Mouse (Mus musculus): ENCODE measurements around the gene Fam172a. TPM values are rescaled to one million over a fixed set of nuclear protein-coding genes. Genes with fewer than 3 reads are reported as not detected.

Gene Fam172a
- polyA plus RNA-seq, 1 experiment from 2014 or later: 15.6 TPM

DNA sequence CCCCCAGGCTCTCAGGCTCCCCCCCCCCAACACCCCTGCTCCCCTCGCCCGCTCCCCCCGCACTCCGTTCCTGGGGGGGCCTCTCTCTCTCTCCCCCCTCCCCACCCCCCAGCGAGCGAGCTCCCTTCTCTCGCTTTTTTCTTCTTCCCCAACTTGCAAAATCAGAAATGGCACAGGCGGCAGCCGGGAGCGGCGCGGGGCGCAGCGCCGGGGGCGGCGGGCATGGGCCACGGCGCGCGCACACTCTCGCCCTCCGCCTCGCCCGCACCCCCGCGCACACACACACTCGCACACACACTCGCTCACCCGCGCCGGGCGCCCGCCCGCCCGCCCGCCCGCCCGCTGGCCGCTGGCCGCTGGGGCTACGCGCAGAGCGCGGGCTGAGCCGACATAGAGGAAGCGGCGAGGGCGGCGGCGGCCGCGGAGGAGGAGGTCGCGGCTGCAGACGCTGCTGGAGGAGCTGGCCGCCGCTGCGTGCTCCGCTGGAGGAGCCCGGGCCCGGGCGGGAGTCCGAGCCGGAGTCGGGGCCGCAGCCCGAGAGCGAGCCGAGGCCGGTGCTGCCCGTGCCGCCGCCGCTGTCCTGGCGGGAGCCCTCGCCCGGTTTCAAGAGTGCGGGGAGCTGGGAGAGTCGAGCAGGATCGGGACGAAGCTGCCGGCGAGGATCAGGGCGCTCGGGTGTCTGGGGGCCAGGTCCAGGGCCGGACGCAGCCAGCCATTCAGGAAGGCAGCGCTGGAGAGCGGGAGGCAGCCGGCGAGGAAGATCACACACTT is 497.2 kb downstream of the Fam172a start:
- no peak for ATAC-seq
- 2% methylated on average over 56 of the region's 92 CpGs for WGBS (ENCODE audit: insufficient replicate concordance)
- no peaks in the 10 kb centered on the region for H3K36me3 ChIP-seq
- H3K9ac ChIP-seq: peak overlapping the region; percentile 64
- peaks cover 10% of the 10 kb centered on the region for H3K4me1 ChIP-seq
- peaks cover 96% of the 10 kb centered on the region for H3K27me3 ChIP-seq (replicated peaks)
- H3K9me3 ChIP-seq (replicated peaks): no peaks in the 10 kb centered on the region
- H3K4me3 ChIP-seq: peak overlapping the region; percentile 59
- peak overlapping the region; percentile 78 for H3K27ac ChIP-seq
- peak overlapping the region; percentile 71 for H3K4me2 ChIP-seq

DNA sequence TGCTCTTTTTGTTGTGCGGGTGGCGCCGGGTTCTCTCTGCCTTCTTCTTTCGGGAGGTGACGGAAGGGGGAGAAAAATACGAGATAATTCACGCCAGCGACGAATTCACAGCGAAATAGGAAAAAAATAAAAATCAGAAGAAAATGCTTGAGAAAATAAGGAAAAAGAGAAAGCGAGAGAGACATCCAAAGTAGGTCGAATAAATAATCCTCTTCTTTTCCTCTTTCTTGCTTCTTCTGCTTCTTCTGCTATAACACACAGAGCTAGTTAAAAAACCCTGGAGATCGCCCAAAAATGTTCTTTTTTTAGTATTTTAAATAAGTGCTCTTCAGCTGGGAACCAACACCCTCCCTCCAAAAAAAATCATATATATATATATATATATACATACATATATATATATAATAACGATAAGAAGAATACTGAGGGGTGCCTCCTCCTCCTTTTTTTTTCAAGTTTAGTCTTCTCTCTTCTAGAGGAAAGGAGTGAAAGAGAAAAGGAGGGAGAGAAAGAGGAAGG is 497.9 kb downstream of the Fam172a start, which contains the start of gene Nr2f1:
Gene Nr2f1 (minus strand): TSS at position 116 of the 519 bp plus-strand sequence.
- Histone ChIP-seq H3K9ac (peak within 1 kb of the TSS; percentile 64), H3K27ac (peak within 1 kb of the TSS; percentile 78), H3K4me1 (peaks cover 10% of the 10 kb centered on the region), H3K4me3 (peak within 1 kb of the TSS; percentile 59), H3K9me3 (replicated peaks) (no peaks in the 10 kb centered on the region), H3K4me2 (peak within 1 kb of the TSS; percentile 71), H3K27me3 (replicated peaks) (peaks cover 96% of the 10 kb centered on the region), H3K36me3 (no peaks in the 10 kb centered on the region)
- no peak for ATAC-seq
- WGBS (ENCODE audit: insufficient replicate concordance): under 1% methylated on average over 14 of the region's 14 CpGs

DNA sequence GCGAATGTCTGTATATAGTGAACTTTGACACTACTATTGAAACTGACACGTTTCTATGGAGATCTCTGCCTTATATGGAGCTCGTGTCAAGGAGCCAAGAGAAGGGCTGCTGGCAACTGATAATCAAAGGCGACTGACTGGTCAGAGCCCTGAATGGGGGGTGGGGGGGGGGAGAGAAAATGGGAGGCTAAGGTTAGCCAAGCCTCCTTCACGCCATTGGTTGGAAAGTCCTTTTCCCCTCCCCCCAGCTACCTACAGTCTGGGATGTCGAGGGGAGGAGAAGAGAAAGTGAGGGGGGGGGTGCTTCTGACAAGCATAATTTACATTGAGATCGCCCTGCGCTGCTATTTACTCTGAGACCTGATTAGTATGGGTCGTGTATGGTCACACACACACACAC is 498.6 kb downstream of the Fam172a start:
- Histone ChIP-seq H3K9me3 (replicated peaks) (no peaks in the 10 kb centered on the region), H3K36me3 (no peaks in the 10 kb centered on the region), H3K9ac (no peak overlapping the region), H3K27ac (no peak overlapping the region), H3K4me1 (peaks cover 10% of the 10 kb centered on the region), H3K4me2 (peak overlapping the region; percentile 40), H3K4me3 (peak overlapping the region; percentile 11; the same call in 1 of the 2 replicates), H3K27me3 (replicated peaks) (peaks cover 95% of the 10 kb centered on the region)
- 0% methylated on average over 8 of the region's 9 CpGs for WGBS (ENCODE audit: insufficient replicate concordance)
- peak; percentile 42; the same call in 1 of the 2 replicates for ATAC-seq

DNA sequence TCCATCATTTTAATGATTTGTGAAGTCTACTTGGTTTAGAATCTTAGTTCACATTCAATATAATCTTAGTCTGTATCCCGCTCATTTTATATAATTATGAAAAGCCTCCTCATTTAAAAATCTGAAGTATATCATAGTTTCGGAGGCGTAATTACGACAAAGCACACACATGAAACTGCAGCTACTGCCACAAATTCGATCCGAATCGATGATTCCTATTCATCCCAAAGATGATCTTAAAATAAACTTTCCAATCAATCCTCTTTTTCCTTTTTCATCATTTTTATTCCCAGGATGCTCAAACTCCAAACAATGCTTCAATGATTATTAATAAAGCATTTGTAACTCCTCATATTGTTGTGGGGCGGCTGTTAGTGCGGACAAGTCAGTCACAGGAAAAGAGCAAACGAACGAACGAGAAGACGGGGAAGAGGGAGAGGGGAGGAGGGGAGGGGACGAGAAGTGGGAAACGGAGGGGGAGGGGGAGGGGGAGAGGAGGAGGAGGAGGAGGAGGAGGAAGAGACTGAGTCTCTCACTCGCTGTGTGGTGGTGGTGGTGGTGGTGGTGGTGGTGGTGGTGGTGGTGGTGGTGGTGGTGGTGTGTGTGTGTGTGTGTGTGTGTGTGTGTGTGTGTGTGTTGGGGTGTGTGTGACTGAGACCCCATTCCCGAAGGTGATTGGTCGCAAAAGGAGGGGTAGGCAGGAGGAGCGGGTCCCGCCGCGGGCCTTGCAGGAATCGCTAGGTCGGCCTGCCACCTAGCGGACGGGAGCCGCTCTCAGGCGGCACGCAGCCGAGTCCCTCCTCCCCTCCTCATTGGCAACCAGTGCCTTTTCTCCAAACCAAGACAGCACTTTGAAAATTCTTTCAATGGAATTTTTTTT is 499.4 kb downstream of the Fam172a start:
- ATAC-seq: peak; percentile 45
- 3% methylated on average over 28 of the region's 30 CpGs for WGBS (ENCODE audit: insufficient replicate concordance)
- H3K27me3 ChIP-seq (replicated peaks): peaks cover 91% of the 10 kb centered on the region
- peak overlapping the region; percentile 56 for H3K4me2 ChIP-seq
- peaks cover 10% of the 10 kb centered on the region for H3K4me1 ChIP-seq
- no peaks in the 10 kb centered on the region for H3K9me3 ChIP-seq (replicated peaks)
- no peak overlapping the region for H3K9ac ChIP-seq
- no peak overlapping the region for H3K27ac ChIP-seq
- peak overlapping the region; percentile 29 for H3K4me3 ChIP-seq
- H3K36me3 ChIP-seq: no peaks in the 10 kb centered on the region

DNA sequence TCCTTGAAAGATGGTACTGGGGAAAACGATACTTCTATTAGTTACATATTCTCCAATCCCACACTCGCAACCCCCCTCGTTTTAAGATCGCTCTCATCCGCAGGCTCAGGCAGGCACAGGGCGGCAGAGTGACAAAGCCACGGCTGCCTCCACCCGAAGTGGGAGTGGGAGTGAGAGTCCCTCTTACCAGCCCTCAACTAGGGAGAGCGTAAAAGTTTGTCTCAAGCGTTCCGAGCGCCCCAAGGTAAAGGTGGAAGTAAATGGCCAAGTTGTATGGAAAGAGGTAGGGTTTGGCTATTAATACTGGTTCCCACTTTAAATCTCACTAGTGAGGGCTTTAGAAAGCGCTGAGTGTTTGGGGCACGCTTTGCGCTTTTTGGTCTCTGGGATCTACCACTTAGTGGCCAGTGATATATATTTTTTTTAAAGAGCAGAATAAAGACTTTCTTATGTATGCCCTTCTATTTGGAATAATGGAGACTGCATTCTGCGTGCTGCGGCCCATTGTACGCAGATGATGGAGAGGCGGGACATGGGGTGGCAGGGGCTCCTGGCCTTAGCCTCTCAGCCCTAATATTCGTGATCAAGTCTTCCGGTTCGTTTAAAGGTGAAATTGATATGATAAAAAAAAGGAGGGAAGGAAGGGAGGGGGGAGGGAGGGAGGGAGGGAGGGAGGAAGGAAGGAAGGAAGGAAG is 500.2 kb downstream of the Fam172a start:
- Histone ChIP-seq H3K27ac (no peak overlapping the region), H3K27me3 (replicated peaks) (peaks cover 90% of the 10 kb centered on the region), H3K36me3 (no peaks in the 10 kb centered on the region), H3K9ac (no peak overlapping the region), H3K4me3 (peak overlapping the region; percentile 42; the same call in 1 of the 2 replicates), H3K9me3 (replicated peaks) (no peaks in the 10 kb centered on the region), H3K4me2 (peak overlapping the region; percentile 56), H3K4me1 (peaks cover 10% of the 10 kb centered on the region)
- ATAC-seq: no peak
- WGBS (ENCODE audit: insufficient replicate concordance): 4% methylated on average over 22 of the region's 22 CpGs

DNA sequence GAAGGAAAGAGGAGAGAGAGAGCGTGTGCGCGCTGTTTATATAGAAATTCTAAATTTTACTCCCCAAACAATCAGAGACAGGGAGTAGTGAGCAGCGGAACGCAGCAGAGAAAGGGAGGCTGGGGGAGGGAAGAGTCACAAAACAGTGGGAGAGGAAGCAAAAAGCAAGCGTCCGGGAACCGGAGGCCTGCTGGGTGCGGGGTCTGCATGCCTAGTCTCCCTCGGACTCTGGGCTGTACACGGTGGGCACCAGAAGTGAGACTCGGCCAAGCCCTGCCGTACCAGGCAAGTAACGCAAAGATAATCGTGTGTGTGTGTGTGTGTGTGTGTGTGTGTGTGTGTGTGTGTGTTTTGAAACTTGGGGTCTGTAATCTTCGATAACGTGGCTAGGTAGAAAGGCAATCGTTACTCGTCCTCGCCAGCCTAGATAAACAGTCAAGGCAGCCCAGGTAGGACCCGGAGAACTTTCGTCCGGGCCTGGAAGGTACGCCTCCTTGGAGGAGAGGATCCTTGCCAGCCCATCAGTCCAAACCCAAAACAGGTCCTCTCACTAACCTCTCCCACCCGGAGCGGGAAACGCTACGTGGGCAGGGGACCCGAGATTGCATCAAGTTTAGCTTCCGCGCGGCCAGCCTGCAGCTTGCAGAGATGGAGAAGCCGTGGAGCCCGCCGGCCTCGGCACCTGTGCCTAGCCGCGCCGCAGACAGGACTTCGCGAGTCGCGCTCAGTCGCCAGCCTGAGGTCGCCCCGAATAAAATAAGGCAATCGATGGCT is 500.9 kb downstream of the Fam172a start:
- 0 out of 2 replicates have a peak, but pooled peaks have one; percentile 13 for ATAC-seq
- 3% methylated on average over 47 of the region's 47 CpGs for WGBS (ENCODE audit: insufficient replicate concordance)
- Histone ChIP-seq H3K4me2 (peak overlapping the region; percentile 56), H3K4me1 (peaks cover 10% of the 10 kb centered on the region), H3K36me3 (no peaks in the 10 kb centered on the region), H3K9ac (peak overlapping the region; percentile 45), H3K9me3 (replicated peaks) (no peaks in the 10 kb centered on the region), H3K27ac (peak overlapping the region; percentile 54), H3K4me3 (peak overlapping the region; percentile 42), H3K27me3 (replicated peaks) (peaks cover 88% of the 10 kb centered on the region)

DNA sequence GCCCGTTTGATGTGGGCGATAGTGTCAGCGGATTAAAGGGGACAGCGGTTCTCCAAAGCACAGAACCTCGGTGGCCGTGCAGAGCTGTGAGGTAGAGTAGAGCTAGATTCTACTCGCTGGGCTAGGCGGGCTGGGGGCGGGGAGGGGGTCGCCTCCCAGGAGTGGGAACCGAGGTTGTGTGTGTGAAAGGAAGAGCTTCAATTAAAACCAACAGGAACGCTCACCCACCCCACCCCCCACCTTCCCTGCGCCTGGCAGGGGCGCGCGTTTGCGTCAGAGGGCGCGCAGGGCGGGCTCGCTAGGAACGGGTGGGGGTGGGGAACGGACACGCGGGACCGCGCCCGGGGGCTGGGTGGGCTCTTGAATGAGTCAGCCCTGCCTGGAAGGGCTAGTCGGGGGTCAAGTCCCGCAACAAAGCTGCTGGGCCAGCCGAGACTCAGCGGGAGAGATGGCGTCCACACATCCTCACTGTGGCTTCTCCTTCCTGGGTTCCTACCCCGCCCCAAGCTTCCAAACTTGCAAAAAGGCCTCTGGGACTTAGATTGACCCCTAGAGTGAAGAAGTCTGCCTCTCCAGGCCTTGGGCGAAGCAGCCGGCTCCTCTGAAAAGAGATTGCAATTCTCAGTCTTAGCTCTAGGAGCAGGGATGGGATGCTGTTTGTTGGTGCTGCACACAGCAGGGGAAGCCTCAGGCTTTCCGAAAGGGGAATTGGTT is 501.7 kb downstream of the Fam172a start:
- Histone ChIP-seq H3K36me3 (no peaks in the 10 kb centered on the region), H3K9ac (peak overlapping the region; percentile 45), H3K27me3 (replicated peaks) (peaks cover 88% of the 10 kb centered on the region), H3K9me3 (replicated peaks) (no peaks in the 10 kb centered on the region), H3K27ac (peak overlapping the region; percentile 54), H3K4me3 (peak overlapping the region; percentile 42), H3K4me1 (peaks cover 7% of the 10 kb centered on the region), H3K4me2 (peak overlapping the region; percentile 56)
- 0 out of 2 replicates have a peak, but pooled peaks have one; percentile 18 for ATAC-seq
- WGBS (ENCODE audit: insufficient replicate concordance): 3% methylated on average over 37 of the region's 37 CpGs

DNA sequence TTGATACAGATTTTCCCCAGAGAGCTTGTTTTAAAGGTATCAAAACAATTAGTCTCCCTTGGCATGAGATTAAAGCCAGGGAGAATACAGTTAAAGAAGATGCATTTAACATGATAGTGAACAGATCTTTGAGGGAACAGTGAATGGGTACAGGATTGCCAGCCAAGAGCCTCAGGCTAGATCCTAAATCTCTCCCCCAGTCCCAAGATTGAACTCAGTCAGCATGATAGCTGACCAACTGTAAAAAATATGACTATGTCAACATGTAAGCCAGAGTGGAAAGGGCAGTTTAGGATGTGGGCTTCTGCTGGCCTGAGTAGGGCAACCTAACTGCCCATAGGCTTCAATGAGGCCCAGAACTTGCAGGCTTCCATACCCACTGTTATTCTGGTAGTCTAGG is 503.6 kb downstream of the Fam172a start:
- Histone ChIP-seq H3K9ac (no peak overlapping the region), H3K4me1 (no peaks in the 10 kb centered on the region), H3K27me3 (replicated peaks) (peaks cover 88% of the 10 kb centered on the region), H3K4me3 (no peak overlapping the region), H3K27ac (no peak overlapping the region), H3K4me2 (no peak overlapping the region), H3K9me3 (replicated peaks) (no peaks in the 10 kb centered on the region), H3K36me3 (no peaks in the 10 kb centered on the region)
- no peak for ATAC-seq

DNA sequence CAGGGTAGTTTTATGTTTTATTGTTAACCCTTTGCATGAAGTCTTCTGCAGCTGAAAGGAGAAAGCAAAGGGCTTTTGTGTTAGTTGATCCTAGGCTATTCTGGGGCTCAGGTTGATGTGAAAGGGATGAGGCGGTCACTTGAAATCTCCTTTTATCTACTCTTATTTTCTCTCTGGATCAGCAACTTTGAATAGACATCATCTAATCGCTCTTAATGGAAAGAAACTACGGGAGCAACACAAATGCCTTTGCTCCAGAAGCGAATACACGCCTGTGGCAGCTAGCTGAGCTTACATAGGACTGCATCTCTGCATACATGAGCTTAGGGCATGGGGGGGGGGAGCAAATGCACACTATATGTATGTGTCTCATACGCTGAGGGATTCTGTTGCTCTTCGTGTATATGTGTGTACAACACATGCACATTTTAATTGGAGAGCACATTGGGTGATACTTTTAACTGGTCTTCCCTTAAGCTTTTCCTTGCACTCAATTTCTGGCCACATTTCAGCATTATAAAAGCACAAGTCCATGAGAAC is 505.1 kb downstream of the Fam172a start:
- Histone ChIP-seq H3K9me3 (replicated peaks) (no peaks in the 10 kb centered on the region), H3K27me3 (replicated peaks) (peaks cover 90% of the 10 kb centered on the region), H3K4me1 (no peaks in the 10 kb centered on the region), H3K4me3 (no peak overlapping the region), H3K9ac (no peak overlapping the region), H3K4me2 (no peak overlapping the region), H3K36me3 (no peaks in the 10 kb centered on the region), H3K27ac (no peak overlapping the region)
- ATAC-seq: no peak
- 29% methylated on average over 7 of the region's 7 CpGs for WGBS (ENCODE audit: insufficient replicate concordance)

DNA sequence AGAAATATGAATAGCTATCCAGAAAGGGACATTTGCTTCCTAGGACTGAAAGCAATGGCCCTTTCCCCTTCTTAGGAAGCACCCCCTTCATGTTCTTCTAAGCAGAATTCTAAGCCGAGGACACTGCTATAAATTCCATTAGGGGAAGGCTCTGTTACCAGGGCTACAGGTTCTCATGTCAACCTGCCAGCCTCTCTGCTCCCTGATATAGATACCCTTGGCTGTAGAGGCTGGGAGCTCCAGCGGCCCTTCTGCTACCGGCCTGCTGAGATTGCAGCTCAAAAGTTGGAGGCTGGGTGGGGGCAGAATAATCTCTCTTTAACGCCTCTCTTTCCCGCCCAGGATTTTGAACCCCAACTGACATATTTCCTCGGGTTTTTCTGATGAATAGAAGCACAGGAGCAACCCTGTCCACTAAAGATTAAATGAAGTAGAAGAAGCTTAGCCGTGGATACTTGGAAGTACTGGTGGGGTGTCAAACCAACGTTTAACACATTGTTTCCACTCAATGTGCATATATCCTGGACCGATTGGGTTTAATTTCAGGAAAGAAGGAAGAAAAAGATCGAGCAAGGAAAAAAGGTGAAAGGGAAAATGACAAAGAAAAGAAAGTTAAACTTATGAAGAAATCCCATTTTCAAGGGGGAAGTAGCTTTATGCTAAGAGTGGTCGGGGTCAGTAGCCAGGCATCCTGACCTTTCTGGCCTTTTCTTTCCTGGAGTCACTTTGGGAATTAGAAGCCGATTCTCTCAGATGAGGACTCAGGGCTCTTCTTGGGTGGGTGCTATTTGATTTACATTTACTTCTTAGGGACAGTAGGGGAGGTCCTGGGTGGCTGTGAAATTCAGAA is 506.2 kb downstream of the Fam172a start:
- 7% methylated on average over 12 of the region's 12 CpGs for WGBS (ENCODE audit: insufficient replicate concordance)
- no peak overlapping the region for H3K9ac ChIP-seq
- H3K9me3 ChIP-seq (replicated peaks): no peaks in the 10 kb centered on the region
- H3K36me3 ChIP-seq: no peaks in the 10 kb centered on the region
- no peaks in the 10 kb centered on the region for H3K4me1 ChIP-seq
- peaks cover 90% of the 10 kb centered on the region for H3K27me3 ChIP-seq (replicated peaks)
- ATAC-seq: no peak
- H3K4me3 ChIP-seq: no peak overlapping the region
- no peak overlapping the region for H3K27ac ChIP-seq
- no peak overlapping the region for H3K4me2 ChIP-seq
